ENCODE assay signal across 11 mouse cellular contexts in genomic region chr10:24928072-24928471, GRCm38 (mm10). TPM values are rescaled to one million over a fixed set of nuclear protein-coding genes. Genes with fewer than 3 reads are reported as not detected.
DNase-seq lines count a peak whose midpoint lies in the region; ATAC-seq and TF ChIP-seq lines count a peak whose summit lies in the region.
"Had no signal": no experiment of that assay in that cellular context is flagged by ENCODE, and none has a peak within 500 bp of the region (broad histone marks: within the 10 kb centered on the region; RNA-seq: fewer than 3 reads in every experiment).

No protein-coding gene starts in this region.

- TF ChIP-seq CTCF in kidney, adult 2 months (conservative IDR thresholded peaks at IDR 0.05; ENCODE audit: insufficient read depth, insufficient read length, low read depth, low read length): no peak

- ATAC-seq in intestine, embryonic 14.5 days (replicated peaks; ENCODE audit: low FRiP score, low TSS enrichment, low read depth): no peak
- peak; percentile 36 for ATAC-seq in megakaryocyte progenitor cell, adult 5-6 weeks (replicated peaks; ENCODE audit: poor library complexity)

- no peak overlapping the region for H3K9ac ChIP-seq in intestine, embryonic 14.5 days (ENCODE audit: low read length)

- intact Hi-C loops in gastrocnemius, postnatal 14 days (cut with DNase I; ENCODE audit: low total_unique reads): no loop called here

- H3K36me3 ChIP-seq in kidney, adult 2 months (ENCODE audit: control insufficient read depth, insufficient read depth, low read length): no peaks in the 10 kb centered on the region
- no peaks in the 10 kb centered on the region for H3K36me3 ChIP-seq in intestine, embryonic 14.5 days (ENCODE audit: control insufficient read depth, insufficient read depth, low read length)
- H3K36me3 ChIP-seq: G1E had no signal

- WGBS in kidney, adult 2 months: 14% methylated on average over 12 of the region's 12 CpGs
- 5% methylated on average over 12 of the region's 12 CpGs for WGBS in intestine, embryonic 14.5 days

- no peak overlapping the region for H3K27ac ChIP-seq in kidney, adult 2 months (ENCODE audit: insufficient read depth, low read depth, low read length)
- no peak overlapping the region for H3K27ac ChIP-seq in intestine, embryonic 14.5 days (ENCODE audit: low read depth)

- no peak overlapping the region for H3K4me3 ChIP-seq in kidney, adult 2 months (ENCODE audit: insufficient read depth, low read depth, low read length)
- H3K4me3 ChIP-seq in intestine, embryonic 14.5 days (ENCODE audit: low read depth, low read length): 0 out of 2 replicates have a peak overlapping the region, but pooled peaks have one; percentile 2

- H3K27me3 ChIP-seq in kidney, adult 2 months (replicated peaks; ENCODE audit: control insufficient read depth, insufficient read depth, low read length): no peaks in the 10 kb centered on the region
- H3K27me3 ChIP-seq in intestine, embryonic 14.5 days (replicated peaks; ENCODE audit: control insufficient read depth, insufficient read depth, low read length): no peaks in the 10 kb centered on the region

- peak overlapping the region; percentile 42 for H3K4me2 ChIP-seq in intestine, embryonic 14.5 days (ENCODE audit: low read length)

- H3K9me3 ChIP-seq in intestine, embryonic 14.5 days (ENCODE audit: control insufficient read depth, low read length): no peaks in the 10 kb centered on the region
- H3K9me3 ChIP-seq: G1E had no signal

- peak; percentile 14 for DNase-seq in kidney, adult 2 months
- no peak for DNase-seq in kidney, adult 8-10 months
- DNase-seq in Muller cell, postnatal 12 days (ENCODE audit: inconsistent ontology term): peak; percentile 12
- DNase-seq in intestine, embryonic 14.5 days (ENCODE audit: low spot score): no peak
- DNase-seq in ovary, postnatal 36 days (ENCODE audit: low spot score): no peak
- no peak for DNase-seq in cerebellum, adult 8-10 months
- DNase-seq in gastrocnemius, postnatal 14 days: no peak
- DNase-seq: cerebellum, adult 18-20 months had no signal

- TF ChIP-seq POLR2A in kidney, adult 2 months (IDR thresholded peaks at IDR 0.05; ENCODE audit: low read depth, low read length): no peak

- H3K4me1 ChIP-seq in kidney, adult 2 months (ENCODE audit: control insufficient read depth, insufficient read depth, low read length): no peaks in the 10 kb centered on the region
- H3K4me1 ChIP-seq in intestine, embryonic 14.5 days (replicated peaks; ENCODE audit: control insufficient read depth, insufficient read depth, low read length): peaks cover 10% of the 10 kb centered on the region

RNA-seq across cellular contexts. Expression of gene Arg1, which starts 0.8 kb away (rescaled TPM):
- polyA plus RNA-seq in kidney, adult 2 months (2012; rRNA removed): 0.06 and 0.08 TPM in 2 replicates
- 4.3 and 4.8 TPM in 2 replicates for polyA plus RNA-seq in intestine, embryonic 14.5 days (2014; fragmentation: Nextera tagmentation; extraction: Ambion mirVana)
- not detected in 2 replicates for total RNA-seq in megakaryocyte progenitor cell, adult 5-6 weeks (2015)
- total RNA-seq in megakaryocyte progenitor cell, adult 5-6 weeks (2017): not detected in 2 replicates
- total RNA-seq in gastrocnemius, postnatal 14 days (2021): under 1 TPM in 1 of 2 experiments, not detected in 1; 0.23 TPM
- total RNA-seq: G1E; heart, postnatal 10 days had no signal
- polyA plus RNA-seq: G1E had no signal

RNA-seq across cellular contexts. Expression of gene Med23, which starts 58.3 kb away (rescaled TPM):
- polyA plus RNA-seq in kidney, adult 2 months (2012; rRNA removed): 14.2 and 15.8 TPM in 2 replicates
- polyA plus RNA-seq in intestine, embryonic 14.5 days (2014; fragmentation: Nextera tagmentation; extraction: Ambion mirVana): 22.6 and 26.6 TPM in 2 replicates
- total RNA-seq in megakaryocyte progenitor cell, adult 5-6 weeks (2015): 20.5 and 25.2 TPM in 2 replicates
- total RNA-seq in megakaryocyte progenitor cell, adult 5-6 weeks (2017): 22.8 and 32.5 TPM in 2 replicates
- 1 to 10 TPM; 7.4 to 8.4 TPM for total RNA-seq in gastrocnemius, postnatal 14 days (2021)

Comparison
In these comparisons a context has a peak if more than half of its experiments do, and no peak if none do; other contexts are left out.
1. DNase-seq: peak in kidney, adult 2 months (single experiment) and Muller cell, postnatal 12 days (single experiment); none in kidney, adult 8-10 months (0 of 2), intestine, embryonic 14.5 days (single experiment), ovary, postnatal 36 days (single experiment), cerebellum, adult 8-10 months (single experiment) and gastrocnemius, postnatal 14 days (single experiment).